Comparison of ENCODE assay signal across 8 mouse cellular contexts in genomic region chr13:35501351-35502146, GRCm38 (mm10).
DNase-seq lines count a peak whose midpoint lies in the region; ATAC-seq lines count a peak whose summit lies in the region.

No protein-coding gene starts in this region.

- peak; percentile 67 for ATAC-seq in midbrain, embryonic 16.5 days
- ATAC-seq in erythroblast, adult 5-6 weeks (replicated peaks; ENCODE audit: low FRiP score, poor library complexity, severe bottlenecking) = no peak

- H3K4me2 ChIP-seq in midbrain, embryonic 16.5 days (ENCODE audit: low read length) = no peak overlapping the region

- WGBS in midbrain, embryonic 16.5 days = 80% methylated on average over 11 of the region's 11 CpGs

- peak; percentile 25 for DNase-seq in lung, postnatal 10 days
- DNase-seq in lung, postnatal 36 days = no peak
- peak; percentile 17 for DNase-seq in embryo, embryonic 11 days
- DNase-seq in layer of hippocampus, adult 18-20 months (ENCODE audit: low spot score in 2 of 2) = peak; percentile 50 to 68
- DNase-seq in urinary bladder, postnatal 4 days (ENCODE audit: low spot score in 2 of 2) = no peak
- no peak for DNase-seq in adrenal gland, adult 8-10 months

- no peak overlapping the region for H3K9ac ChIP-seq in midbrain, embryonic 16.5 days (ENCODE audit: low read depth, low read length)

- peaks cover 2% of the 10 kb centered on the region; the same call in 1 of the 2 replicates for H3K4me1 ChIP-seq in midbrain, embryonic 16.5 days (ENCODE audit: control insufficient read depth, insufficient read depth, low read length)

- H3K9me3 ChIP-seq in midbrain, embryonic 16.5 days (replicated peaks; ENCODE audit: control insufficient read depth, low read length, poor library complexity, severe bottlenecking) = no peaks in the 10 kb centered on the region

- no peak overlapping the region for H3K4me3 ChIP-seq in midbrain, embryonic 16.5 days (ENCODE audit: low read depth, low read length)

- no peaks in the 10 kb centered on the region for H3K27me3 ChIP-seq in midbrain, embryonic 16.5 days (ENCODE audit: control insufficient read depth, insufficient read depth, low read depth, low read length)

- H3K27ac ChIP-seq in midbrain, embryonic 16.5 days (ENCODE audit: low read length) = no peak overlapping the region

- no peaks in the 10 kb centered on the region for H3K36me3 ChIP-seq in midbrain, embryonic 16.5 days (ENCODE audit: control insufficient read depth, insufficient read depth, low read length)

Comparison
In these comparisons a context has a peak if more than half of its experiments do, and no peak if none do; other contexts are left out.
1. DNase-seq: peak in lung, postnatal 10 days (single experiment), embryo, embryonic 11 days (single experiment) and layer of hippocampus, adult 18-20 months (2 of 2); none in lung, postnatal 36 days (single experiment), urinary bladder, postnatal 4 days (0 of 2) and adrenal gland, adult 8-10 months (single experiment).